Mouse (Mus musculus) brain, embryonic 14.5 days (tissue): ENCODE data around the gene Pank1. TPM values are rescaled to one million over a fixed set of nuclear protein-coding genes. Genes with fewer than 3 reads are reported as not detected.

Experiments used
- DNase-seq: peaks from one replicate; pipeline ENCODE4 v3.0.0-alpha.2; 2011; ENCODE audit warnings: low read depth
- CTCF ChIP-seq: fragments of 200-500 bp; IDR thresholded peaks from 2 replicates; pipeline ENCODE4 v1.5.1; 2012; ENCODE audit warnings: inconsistent platforms, mild to moderate bottlenecking, moderate library complexity, borderline replicate concordance; ENCODE audit not compliant: insufficient read depth, insufficient read length; ENCODE audit errors: extremely low read depth
- POLR2A ChIP-seq: fragments of 200-500 bp; IDR thresholded peaks from 2 replicates; pipeline ENCODE4 v1.6.1; 2012; ENCODE audit warnings: mild to moderate bottlenecking, inconsistent platforms, borderline replicate concordance; ENCODE audit not compliant: poor library complexity, insufficient read depth, insufficient read length, severe bottlenecking; ENCODE audit errors: extremely low read depth
- polyA plus RNA-seq: library from polyadenylated mRNA; depleted of rRNA; stranded (reverse); fragments of >200 nt; gene quantifications from 2 replicates; pipeline ENCODE4 v1.2.3, GENCODE M21; 2012

Gene Pank1
- polyA plus RNA-seq, 1 experiment, result 6.6 TPM

- DNase-seq, result no peak
These were observed 22.0 kb upstream of the Pank1 start for GRCm38 (mm10) chr19:34901266-34901665.

GRCm38 (mm10) chr19:34898941-34899340 is 19.7 kb upstream of the Pank1 start:
- TF ChIP-seq POLR2A (no peak), CTCF (no peak)

More at GRCm38 (mm10) chr19:34901266-34901665, 22.0 kb upstream of the Pank1 start:
- TF ChIP-seq POLR2A (no peak), CTCF (no peak)

GRCm38 (mm10) chr19:34897082-34897965 is 18.1 kb upstream of the Pank1 start:
- DNase-seq, result no peak
- TF ChIP-seq CTCF, result no peak
- no peak for TF ChIP-seq POLR2A

More at GRCm38 (mm10) chr19:34898941-34899340, 19.7 kb upstream of the Pank1 start:
- DNase-seq, result no peak

GRCm38 (mm10) chr19:34895082-34895481 is 15.8 kb upstream of the Pank1 start:
- TF ChIP-seq POLR2A, result no peak
- TF ChIP-seq CTCF, result no peak
- no peak for DNase-seq

GRCm38 (mm10) chr19:34891590-34891989 is 12.3 kb upstream of the Pank1 start:
- TF ChIP-seq POLR2A (no peak), CTCF (no peak)

GRCm38 (mm10) chr19:34890981-34891380 is 11.7 kb upstream of the Pank1 start:
- DNase-seq, result no peak
- no peak for TF ChIP-seq POLR2A
- no peak for TF ChIP-seq CTCF

More at GRCm38 (mm10) chr19:34891590-34891989, 12.3 kb upstream of the Pank1 start:
- DNase-seq, result no peak

GRCm38 (mm10) chr19:34886324-34886723 is 7.1 kb upstream of the Pank1 start:
- TF ChIP-seq POLR2A (no peak), CTCF (no peak)
- no peak for DNase-seq

GRCm38 (mm10) chr19:34883526-34884224 is 4.4 kb upstream of the Pank1 start:
- DNase-seq, result no peak

GRCm38 (mm10) chr19:34882443-34882842 is 3.2 kb upstream of the Pank1 start:
- no peak for DNase-seq
- TF ChIP-seq POLR2A (no peak), CTCF (no peak)

More at GRCm38 (mm10) chr19:34883526-34884224, 4.4 kb upstream of the Pank1 start:
- no peak for TF ChIP-seq CTCF
- TF ChIP-seq POLR2A, result no peak

- TF ChIP-seq POLR2A (no peak), CTCF (no peak)
- DNase-seq, result no peak
These were observed 1.9 kb upstream of the Pank1 start for GRCm38 (mm10) chr19:34881160-34881559.

- TF ChIP-seq POLR2A (no peak), CTCF (no peak)
- DNase-seq, result no peak
These were observed 369 bp upstream of the Pank1 start for GRCm38 (mm10) chr19:34879624-34880023.
